Mouse (Mus musculus) midbrain, postnatal 0 days (tissue): ENCODE results near the gene Sema4d. TPM values are rescaled to one million over a fixed set of nuclear protein-coding genes. Genes with fewer than 3 reads are reported as not detected.

Source experiments
- ATAC-seq: fragments of 200-750 bp; cut with Nextera tagmentation; 2 replicates; pipeline ENCODE4 v1.8.0; 2017; ENCODE audit warnings: moderate number of reproducible peaks, mild to moderate bottlenecking, moderate TSS enrichment, moderate library complexity; ENCODE audit not compliant: low FRiP score
- DNase-seq: peaks from one replicate; pipeline ENCODE4 v3.0.0-alpha.2; 2015; ENCODE audit warnings: low spot score
- H3K27ac ChIP-seq: fragments of 300-500 bp; sonication (generic); 2 replicates; pipeline ENCODE4 v1.5.1; 2014; ENCODE audit warnings: low read depth, mild to moderate bottlenecking, low read length, mixed read lengths
- H3K27me3 ChIP-seq: fragments of 300-500 bp; sonication (generic); 2 replicates; pipeline ENCODE4 v1.6.1; 2014; ENCODE audit warnings: low read length, control low read depth, mixed read lengths; ENCODE audit not compliant: insufficient read depth
- H3K36me3 ChIP-seq: fragments of 300-500 bp; sonication (generic); 2 replicates; pipeline ENCODE4 v1.6.1; 2014; ENCODE audit warnings: low read length, control low read depth, mixed read lengths; ENCODE audit not compliant: insufficient read depth
- H3K4me1 ChIP-seq: fragments of 300-500 bp; sonication (generic); 2 replicates; pipeline ENCODE4 v1.6.1; 2014; ENCODE audit warnings: mild to moderate bottlenecking, control low read depth, antibody characterized with exemption, low read length, mixed read lengths; ENCODE audit not compliant: insufficient read depth
- H3K4me2 ChIP-seq: fragments of 300-500 bp; sonication (generic); 2 replicates; pipeline ENCODE4 v1.6.1; 2014; ENCODE audit warnings: low read depth, mild to moderate bottlenecking, low read length, mixed read lengths; ENCODE audit not compliant: poor library complexity, severe bottlenecking
- H3K4me3 ChIP-seq: fragments of 300-500 bp; sonication (generic); 2 replicates; pipeline ENCODE4 v1.5.1; 2014; ENCODE audit warnings: low read depth, mild to moderate bottlenecking, low read length, moderate library complexity
- H3K9ac ChIP-seq: fragments of 300-500 bp; sonication (generic); replicated peaks from 2 replicates; pipeline ENCODE4 v1.6.1; 2014; ENCODE audit warnings: mild to moderate bottlenecking, low read length, moderate library complexity, mixed read lengths; ENCODE audit not compliant: poor library complexity, severe bottlenecking
- H3K9me3 ChIP-seq: fragments of 300-500 bp; sonication (generic); 2 replicates; pipeline ENCODE4 v1.6.1; 2016; ENCODE audit warnings: low read length, control low read depth
- CTCF ChIP-seq: IDR thresholded peaks from 2 replicates; pipeline ENCODE4 v1.5.1; 2016; ENCODE audit warnings: antibody characterized with exemption, mild to moderate bottlenecking
- WGBS: fragments of 180-500 bp; shearing (Covaris S2); extraction: QIAGEN DNeasy Blood & Tissue Kit; methylation state at CpG from one replicate; pipeline ENCODE4 v1.1.7; 2014; 5-methylcytosine and 5-hydroxymethylcytosine counted together
- polyA plus RNA-seq: library from polyadenylated mRNA; unstranded; fragments of >200 nt; fragmentation: Nextera tagmentation; extraction: Ambion mirVana; gene quantifications from 2 replicates; pipeline ENCODE4 v1.2.1, GENCODE M21; 2015
- total RNA-seq: library from RNA; depleted of rRNA; stranded (reverse); fragments of >200 nt; gene quantifications from 2 replicates; pipeline ENCODE4 v1.2.3, GENCODE M21; 2014

The Sema4d gene
- total and polyA plus RNA-seq, 2 experiments from 2014 or later = 13.7 to 19.3 TPM

DNA sequence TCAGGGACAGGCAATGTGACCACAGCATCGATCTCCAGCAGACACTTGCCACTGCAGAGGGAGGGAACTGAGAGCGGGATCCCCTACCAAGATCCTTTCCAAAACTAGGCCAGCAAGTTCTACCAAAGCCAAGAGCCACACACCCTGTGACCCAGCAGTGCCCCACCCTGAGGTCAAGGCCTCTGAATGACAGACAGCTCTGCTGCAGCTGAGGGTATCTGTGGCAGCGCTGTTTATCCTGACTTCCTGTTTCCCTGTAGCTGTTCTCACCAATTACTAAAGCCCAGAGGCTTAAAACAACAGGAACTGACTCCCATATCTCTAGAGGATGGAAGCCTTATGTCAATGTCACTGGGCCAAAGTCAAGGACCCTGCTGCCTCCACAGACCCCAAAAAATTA is 37.0 kb downstream of the Sema4d start:
- Histone ChIP-seq H3K4me3 (no peak overlapping the region), H3K4me1 (peaks cover 3% of the 10 kb centered on the region; the same call in 1 of the 2 replicates), H3K27me3 (no peaks in the 10 kb centered on the region), H3K4me2 (no peak overlapping the region), H3K36me3 (no peaks in the 10 kb centered on the region), H3K9me3 (no peaks in the 10 kb centered on the region), H3K27ac (no peak overlapping the region), H3K9ac (no peak overlapping the region)
- WGBS = 76% methylated on average over 3 of the region's 3 CpGs
- ATAC-seq = no peak
- DNase-seq = no peak
- no peak for TF ChIP-seq CTCF

DNA sequence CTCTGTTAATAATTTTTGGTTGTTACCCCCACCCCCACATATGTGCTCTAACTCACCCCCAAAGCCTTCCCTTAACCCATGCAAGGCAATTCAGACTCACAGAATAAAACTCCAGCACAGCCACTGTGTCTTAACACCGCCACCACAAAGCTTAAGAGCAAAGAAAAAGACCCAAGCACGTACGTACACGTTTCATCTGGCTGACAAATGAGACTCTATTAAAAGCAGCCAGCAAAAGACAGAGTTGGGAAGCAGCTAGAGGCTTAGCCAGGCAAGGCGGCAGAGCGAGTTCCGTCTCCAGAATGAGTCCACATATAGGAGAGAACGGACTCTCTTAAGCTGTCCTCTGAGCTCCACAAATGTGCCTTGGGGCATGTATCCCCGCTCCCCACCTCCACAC is 37.5 kb downstream of the Sema4d start:
- H3K9me3 ChIP-seq = no peaks in the 10 kb centered on the region
- H3K4me2 ChIP-seq = no peak overlapping the region
- H3K4me3 ChIP-seq = no peak overlapping the region
- no peak for TF ChIP-seq CTCF
- H3K36me3 ChIP-seq = no peaks in the 10 kb centered on the region
- peak; percentile 50 for DNase-seq
- no peak overlapping the region for H3K9ac ChIP-seq
- no peak for ATAC-seq
- H3K27me3 ChIP-seq = no peaks in the 10 kb centered on the region
- H3K27ac ChIP-seq = no peak overlapping the region
- peaks cover 3% of the 10 kb centered on the region; the same call in 1 of the 2 replicates for H3K4me1 ChIP-seq
- WGBS = 53% methylated on average over 9 of the region's 9 CpGs

DNA sequence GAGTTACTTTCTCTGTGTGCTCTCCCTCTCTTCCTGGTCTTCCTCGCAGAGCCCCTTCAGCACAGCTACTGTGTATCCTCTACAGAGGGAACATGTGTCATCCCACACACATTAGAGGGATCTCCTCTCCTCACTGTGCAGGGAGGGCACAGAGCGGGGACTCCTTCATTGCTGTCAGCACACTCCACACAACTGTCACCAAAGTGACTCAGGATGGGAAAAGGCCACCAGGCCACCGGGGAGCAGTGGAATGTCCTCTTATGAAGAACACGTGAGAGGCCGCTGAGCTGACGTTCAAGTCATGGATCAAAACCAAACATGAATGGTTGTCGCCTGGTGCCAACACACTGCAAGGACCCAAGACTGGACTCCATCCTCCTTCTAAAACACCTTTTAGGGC is 38.0 kb downstream of the Sema4d start:
- H3K9me3 ChIP-seq = no peaks in the 10 kb centered on the region
- ATAC-seq = no peak
- H3K9ac ChIP-seq = no peak overlapping the region
- DNase-seq = no peak
- H3K4me1 ChIP-seq = peaks cover 3% of the 10 kb centered on the region; the same call in 1 of the 2 replicates
- 84% methylated on average over 7 of the region's 7 CpGs for WGBS
- H3K27me3 ChIP-seq = no peaks in the 10 kb centered on the region
- H3K36me3 ChIP-seq = no peaks in the 10 kb centered on the region
- TF ChIP-seq CTCF = no peak
- no peak overlapping the region for H3K4me3 ChIP-seq
- no peak overlapping the region for H3K4me2 ChIP-seq
- no peak overlapping the region for H3K27ac ChIP-seq

DNA sequence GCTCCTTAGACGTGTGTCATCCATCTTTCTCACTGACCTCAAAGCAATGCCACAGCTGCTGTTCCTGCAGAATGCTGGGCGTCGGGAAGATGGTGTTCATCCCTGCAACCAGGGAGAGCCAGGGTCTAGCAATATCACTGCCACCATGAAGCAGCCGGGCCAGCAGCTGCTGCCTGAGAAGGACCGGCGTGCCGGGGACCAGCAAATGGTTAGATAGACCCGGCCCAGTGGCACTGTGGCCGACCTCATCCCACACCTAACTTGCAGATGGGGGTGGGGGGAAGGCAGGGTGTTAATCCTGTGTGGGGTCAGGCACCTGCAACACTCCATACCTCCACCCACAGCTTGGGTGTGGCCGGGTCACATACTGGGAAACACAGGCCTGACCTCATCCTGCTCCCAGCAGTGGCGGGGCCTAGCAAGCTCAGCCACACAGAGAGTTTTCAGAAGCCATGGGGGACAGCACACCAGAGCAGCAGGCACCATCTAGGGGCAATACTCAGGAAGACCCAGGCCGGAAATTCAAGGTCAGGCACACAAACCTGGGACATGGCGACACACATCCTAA is 38.9 kb downstream of the Sema4d start:
- ATAC-seq (no peak), DNase-seq (no peak)
- Histone ChIP-seq H3K4me2 (no peak overlapping the region), H3K4me3 (no peak overlapping the region), H3K27me3 (no peaks in the 10 kb centered on the region), H3K27ac (no peak overlapping the region), H3K4me1 (peaks cover 3% of the 10 kb centered on the region; the same call in 1 of the 2 replicates), H3K9me3 (no peaks in the 10 kb centered on the region), H3K9ac (no peak overlapping the region), H3K36me3 (no peaks in the 10 kb centered on the region)
- no peak for TF ChIP-seq CTCF
- WGBS = 78% methylated on average over 13 of the region's 13 CpGs

DNA sequence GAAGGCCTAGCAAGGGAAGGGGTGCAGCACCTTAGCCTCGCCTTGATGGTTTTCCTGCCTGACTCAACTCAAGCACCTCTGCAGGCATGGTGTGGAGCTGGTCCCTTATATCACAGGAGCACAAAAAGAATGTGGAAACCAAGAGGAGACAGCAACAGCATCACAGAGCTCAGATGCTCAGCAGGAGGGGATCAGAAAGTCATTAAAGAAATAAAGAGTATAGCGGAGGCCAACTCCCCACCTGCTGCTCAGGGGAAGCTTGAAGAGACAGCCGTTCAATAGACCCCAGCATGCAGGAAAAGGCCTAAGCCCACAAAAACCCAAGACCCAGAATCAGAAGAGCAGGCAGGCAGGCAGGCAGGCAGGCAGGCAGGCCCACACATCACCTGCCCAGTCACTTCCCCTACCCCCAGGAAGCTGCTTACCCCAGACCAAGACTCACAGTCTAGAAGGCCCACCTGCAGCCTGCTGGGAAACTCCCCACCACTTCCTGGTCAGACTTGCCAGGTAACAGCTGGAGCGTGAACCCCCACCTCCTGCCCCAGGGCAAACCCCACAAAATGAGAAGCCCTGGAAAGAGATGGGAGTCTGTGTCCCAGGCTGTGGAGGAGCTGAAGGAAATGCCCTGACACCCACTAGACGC is 39.6 kb downstream of the Sema4d start:
- DNase-seq (no peak), ATAC-seq (no peak)
- H3K9me3 ChIP-seq = no peaks in the 10 kb centered on the region
- H3K27ac ChIP-seq = peak overlapping the region; percentile 9; the same call in 1 of the 2 replicates
- no peak for TF ChIP-seq CTCF
- H3K4me1 ChIP-seq = peaks cover 3% of the 10 kb centered on the region; the same call in 1 of the 2 replicates
- no peak overlapping the region for H3K4me3 ChIP-seq
- no peaks in the 10 kb centered on the region for H3K27me3 ChIP-seq
- 56% methylated on average over 5 of the region's 5 CpGs for WGBS
- H3K36me3 ChIP-seq = no peaks in the 10 kb centered on the region
- no peak overlapping the region for H3K9ac ChIP-seq
- H3K4me2 ChIP-seq = no peak overlapping the region

DNA sequence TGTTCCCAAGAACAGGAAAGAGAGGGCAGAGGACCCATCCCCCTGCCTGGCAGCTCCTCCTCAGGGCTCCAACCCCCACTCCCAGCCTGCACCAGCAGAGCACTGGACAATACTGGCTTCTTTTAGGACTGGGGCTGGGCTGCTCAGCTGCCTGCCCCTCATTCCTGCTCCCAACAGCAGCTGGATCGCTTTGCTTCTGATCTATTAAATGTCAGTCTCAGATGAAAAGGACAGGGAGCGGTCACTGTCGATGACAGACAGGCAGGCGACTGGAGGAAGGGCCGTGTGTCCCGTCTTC is 40.4 kb downstream of the Sema4d start:
- no peak for DNase-seq
- H3K4me2 ChIP-seq = no peak overlapping the region
- H3K36me3 ChIP-seq = no peaks in the 10 kb centered on the region
- TF ChIP-seq CTCF = no peak
- H3K9me3 ChIP-seq = no peaks in the 10 kb centered on the region
- WGBS = 13% methylated on average over 6 of the region's 6 CpGs
- no peak overlapping the region for H3K4me3 ChIP-seq
- no peaks in the 10 kb centered on the region for H3K27me3 ChIP-seq
- no peak overlapping the region; the same call in 1 of the 2 replicates for H3K9ac ChIP-seq
- H3K4me1 ChIP-seq = peaks cover 3% of the 10 kb centered on the region; the same call in 1 of the 2 replicates
- ATAC-seq = no peak
- peak overlapping the region; percentile 9; the same call in 1 of the 2 replicates for H3K27ac ChIP-seq
